Mouse (Mus musculus): ENCODE data around the gene Rasgrp2.

DNA sequence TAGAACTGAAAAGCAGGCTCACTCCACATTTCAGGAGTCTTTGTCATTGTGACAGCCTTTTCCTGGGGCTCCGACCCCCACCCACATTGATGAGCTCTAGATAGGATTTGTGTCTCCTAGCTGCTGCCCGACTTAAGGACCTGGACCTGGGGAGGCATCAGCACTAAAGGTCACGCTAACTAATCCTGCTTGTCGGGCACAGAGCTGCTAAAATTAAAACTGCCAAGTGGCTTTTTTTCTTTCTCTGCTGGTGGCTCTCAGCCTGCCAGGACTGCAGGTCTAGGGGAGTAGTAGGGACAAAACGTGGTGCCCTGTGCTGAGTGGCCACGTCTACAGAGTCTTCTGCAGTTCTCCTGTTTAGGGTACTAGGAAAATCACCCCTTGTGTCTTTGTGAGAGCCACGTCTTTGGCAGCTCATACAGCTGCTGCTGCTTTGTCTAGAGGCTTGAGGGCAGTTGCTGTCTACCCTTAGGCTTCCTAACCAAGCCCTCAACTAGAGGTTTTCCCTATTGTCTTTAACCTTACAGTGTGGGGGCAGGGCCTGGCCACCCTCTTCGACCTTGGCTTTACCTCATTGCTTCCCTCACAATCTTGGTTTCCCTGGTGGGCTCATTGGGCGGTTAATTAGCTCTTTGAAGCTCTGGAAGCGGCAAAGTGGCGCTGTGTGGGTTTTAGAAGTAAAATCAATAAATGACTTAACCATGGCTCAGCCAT lies 21.7 kb upstream of the Rasgrp2 start:
- TF ChIP-seq ZC3H11A (IDR thresholded peaks at IDR 0.05; ENCODE audit: borderline replicate concordance, low read depth, low read length) (no peak), HCFC1 (IDR thresholded peaks at IDR 0.05; ENCODE audit: borderline replicate concordance, insufficient read depth, low read length) (no peak), MAFK (IDR thresholded peaks at IDR 0.05; ENCODE audit: insufficient read depth, low read depth, low read length) (no peak), ZNF384 (IDR thresholded peaks at IDR 0.05; ENCODE audit: low read depth, low read length) (no peak), CHD2 (IDR thresholded peaks at IDR 0.05; ENCODE audit: low read depth, low read length) (no peak)
